Mouse (Mus musculus): ENCODE measurements around the gene Ankzf1.

DNA sequence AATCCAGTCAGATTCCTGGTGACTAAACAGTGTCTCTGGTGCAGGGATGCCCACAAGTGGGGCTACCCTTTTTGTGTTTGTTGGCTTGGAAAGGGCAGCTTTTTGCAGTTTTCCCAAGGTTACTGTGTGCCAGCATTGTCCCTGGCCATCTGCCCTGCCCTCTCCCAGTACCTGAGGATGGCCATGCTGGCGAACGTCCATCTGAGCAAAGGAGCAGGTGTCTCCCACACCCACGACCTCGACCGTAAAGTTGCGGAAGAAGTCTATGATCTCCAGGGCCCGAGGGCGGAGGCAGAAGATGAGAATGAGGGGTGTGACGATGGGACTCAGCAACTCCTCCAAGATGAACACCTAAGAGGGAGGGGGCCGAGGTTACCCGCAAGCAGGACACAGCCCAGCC is 6.5 kb upstream of the Ankzf1 start:
- TF ChIP-seq POLR2A (IDR thresholded peaks at IDR 0.05; ENCODE audit: low read depth, low read length) (no peak), CTCF (conservative IDR thresholded peaks at IDR 0.05; ENCODE audit: insufficient read depth, insufficient read length, low read depth, low read length) (no peak)

All from kidney, adult 2 months (tissue).